Mouse (Mus musculus) layer of hippocampus, postnatal 25 days (tissue): ENCODE data around the gene Mgmt. TPM values are rescaled to one million over a fixed set of nuclear protein-coding genes. Genes with fewer than 3 reads are reported as not detected.

Source experiments
- DNase-seq, 2 experiments: peaks; one replicate each; pipeline ENCODE4 v3.0.0; 2022; ENCODE audit warnings: mixed read lengths in 2 of 2, low spot score in 1 of 2; ENCODE audit errors: extremely low spot score in 1 of 2
- total RNA-seq, 2 experiments: library from RNA; stranded (reverse); gene quantifications; 2 replicates each; pipeline ENCODE4 v1.2.3; 2021

Gene Mgmt
- total RNA-seq, 2 experiments from 2014 or later, result 0.64 to 0.68 TPM

GRCm38 (mm10) chr7:137048086-137048922 lies 153.9 kb downstream of the Mgmt start:
- no peak for DNase-seq

DNA sequence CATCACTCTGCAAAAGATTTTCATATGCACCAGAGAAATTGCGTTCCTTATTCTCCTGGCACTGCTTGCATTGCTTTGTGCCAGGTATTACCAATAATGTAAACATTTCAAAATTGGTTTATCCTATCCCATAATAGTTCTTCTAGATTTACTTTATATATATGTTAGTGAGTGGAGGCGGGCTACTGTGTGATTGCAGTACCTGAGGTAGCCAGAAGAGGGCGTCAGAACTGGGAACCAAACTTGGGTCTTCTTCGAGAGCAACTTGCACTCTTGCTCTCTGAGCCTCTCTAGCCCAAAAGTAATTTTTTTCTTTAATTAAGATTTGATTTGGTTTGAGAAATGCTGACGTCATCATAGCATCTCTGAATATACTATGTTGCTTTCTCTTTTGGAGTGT lies 159.9 kb downstream of the Mgmt start:
- DNase-seq, result no peak

DNA sequence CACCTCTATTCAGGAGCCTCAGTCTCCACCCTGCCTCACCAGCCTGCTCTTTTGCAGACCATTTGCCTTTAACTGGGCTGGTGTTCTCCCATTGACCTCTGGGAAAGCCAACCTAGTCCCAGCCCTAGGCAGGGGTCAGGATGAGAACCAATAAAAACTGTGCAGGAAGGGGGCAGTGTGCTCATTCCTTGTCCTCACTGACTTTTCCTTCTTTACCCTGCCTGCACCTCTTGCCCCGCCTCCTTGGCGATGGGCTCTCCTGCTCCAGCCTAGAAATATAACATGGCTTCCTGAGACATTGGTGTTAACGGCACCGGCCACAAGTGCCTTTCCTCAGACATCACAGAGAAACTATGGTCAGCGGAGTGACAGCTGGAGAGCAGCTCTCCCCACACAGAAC lies 161.7 kb downstream of the Mgmt start:
- DNase-seq, result no peak

DNA sequence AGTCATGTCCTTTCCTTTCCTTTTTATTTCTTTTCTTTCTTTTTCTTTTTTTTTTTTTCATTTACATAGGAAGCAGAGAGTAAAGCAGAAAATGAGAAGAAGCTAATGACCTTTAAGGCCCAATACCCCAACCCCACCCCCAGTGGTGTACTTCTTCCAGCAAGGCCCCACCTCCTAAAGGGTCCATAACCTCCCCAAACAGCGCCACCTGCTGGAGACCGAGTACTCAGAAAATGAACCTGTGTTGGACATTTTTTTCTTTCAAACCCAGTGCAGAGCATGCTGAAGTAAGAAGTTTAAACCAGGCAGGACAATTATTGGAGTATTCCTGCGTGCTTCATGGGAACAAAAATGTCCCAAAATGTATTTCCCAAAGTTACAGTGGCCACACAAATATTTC lies 166.1 kb downstream of the Mgmt start:
- DNase-seq, result peak in 1 of 2 experiments; percentile 16

GRCm38 (mm10) chr7:137061109-137061508 lies 166.7 kb downstream of the Mgmt start:
- DNase-seq, result no peak

- no peak for DNase-seq
Measured at GRCm38 (mm10) chr7:137064255-137064654, 169.8 kb downstream of the Mgmt start.

GRCm38 (mm10) chr7:137065408-137065807 lies 171.0 kb downstream of the Mgmt start:
- DNase-seq, result no peak

- DNase-seq, result no peak
Measured at GRCm38 (mm10) chr7:137066211-137066610, 171.8 kb downstream of the Mgmt start.

GRCm38 (mm10) chr7:137066997-137067396 lies 172.6 kb downstream of the Mgmt start:
- DNase-seq, result no peak

- no peak for DNase-seq
Measured at GRCm38 (mm10) chr7:137067758-137068157, 173.3 kb downstream of the Mgmt start.

DNA sequence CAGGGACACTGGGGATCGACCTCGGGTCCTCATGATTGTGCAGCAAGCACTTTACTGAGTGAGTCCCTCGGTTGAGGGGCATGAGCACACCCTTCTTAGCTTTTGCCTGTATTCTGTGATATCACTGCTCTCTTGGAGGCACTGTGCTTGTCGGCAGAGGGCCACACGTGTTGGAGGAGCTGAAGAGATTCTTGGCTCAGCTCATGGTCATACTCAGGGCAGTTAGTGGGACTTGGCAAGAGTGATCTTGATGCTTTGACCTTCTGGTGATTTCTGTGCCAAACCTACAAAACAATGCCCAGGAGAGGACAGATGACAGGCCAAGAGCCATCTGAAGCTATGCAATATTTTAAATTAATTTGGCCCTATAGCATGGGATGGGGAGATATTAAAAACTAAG lies 174.4 kb downstream of the Mgmt start:
- DNase-seq, result no peak

DNA sequence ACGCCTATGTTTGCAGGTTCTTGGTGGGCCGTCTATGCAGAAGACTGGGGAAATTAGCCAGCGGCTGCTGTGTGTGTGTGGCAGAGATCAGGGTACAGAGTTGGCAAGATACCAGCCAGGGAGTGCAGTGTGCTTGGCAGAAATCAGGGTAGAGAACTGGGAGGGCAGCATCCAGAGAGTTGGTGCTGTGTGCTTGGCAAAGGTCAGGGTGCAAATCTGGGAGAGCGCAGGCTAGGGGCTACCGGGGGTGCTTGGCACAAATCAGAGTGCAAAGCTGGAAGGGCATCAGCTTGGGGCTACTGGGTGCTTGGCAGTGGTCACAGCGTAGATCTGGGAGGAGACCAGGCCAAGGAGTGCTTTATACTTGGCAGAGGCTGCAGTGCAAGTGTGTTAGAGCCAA lies 175.4 kb downstream of the Mgmt start:
- no peak for DNase-seq

GRCm38 (mm10) chr7:137071346-137071745 lies 176.9 kb downstream of the Mgmt start:
- no peak for DNase-seq

DNA sequence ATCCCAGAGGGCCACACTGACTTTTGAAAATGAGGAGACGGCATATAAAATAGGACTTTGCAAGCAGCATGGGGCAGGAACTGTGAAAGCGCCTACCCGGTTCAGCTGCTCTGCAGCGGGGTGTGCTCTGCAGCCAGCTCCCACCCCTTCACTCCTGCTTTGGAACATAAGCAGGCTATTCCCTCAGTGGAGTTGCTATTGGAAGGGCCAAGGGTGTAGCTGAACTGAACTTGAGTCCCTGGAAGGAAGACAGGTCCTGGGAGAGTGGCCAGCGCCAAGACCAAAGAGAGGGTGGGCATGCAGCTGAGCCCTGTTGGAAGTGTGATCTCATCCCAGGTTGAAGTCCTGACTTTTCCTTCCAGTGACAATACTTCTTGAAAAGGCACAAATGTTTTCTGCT lies 179.5 kb downstream of the Mgmt start:
- DNase-seq, result no peak

- DNase-seq, result no peak
Measured at GRCm38 (mm10) chr7:137074324-137074723, 179.9 kb downstream of the Mgmt start.

GRCm38 (mm10) chr7:137075301-137075700 lies 180.9 kb downstream of the Mgmt start:
- DNase-seq, result no peak

DNA sequence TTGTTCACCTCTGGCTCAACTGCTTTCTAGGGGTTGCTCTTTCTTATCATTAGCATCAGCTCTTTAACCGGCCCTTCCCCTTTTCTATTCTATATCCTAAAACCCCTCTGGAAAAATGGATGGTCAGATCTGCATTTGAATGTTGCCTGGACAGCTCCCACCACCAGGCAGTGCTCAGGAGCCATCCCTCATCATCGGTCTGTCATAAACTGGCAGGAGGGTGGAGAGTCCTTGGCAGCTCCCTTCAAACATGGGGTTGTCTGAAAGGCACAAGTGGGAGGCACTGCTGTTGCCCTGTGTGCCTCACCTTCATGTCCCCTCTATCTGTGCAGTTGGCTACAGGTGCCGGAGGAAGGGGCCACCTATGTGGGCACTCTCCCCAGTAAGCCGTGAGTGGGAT lies 185.8 kb downstream of the Mgmt start:
- no peak for DNase-seq

DNA sequence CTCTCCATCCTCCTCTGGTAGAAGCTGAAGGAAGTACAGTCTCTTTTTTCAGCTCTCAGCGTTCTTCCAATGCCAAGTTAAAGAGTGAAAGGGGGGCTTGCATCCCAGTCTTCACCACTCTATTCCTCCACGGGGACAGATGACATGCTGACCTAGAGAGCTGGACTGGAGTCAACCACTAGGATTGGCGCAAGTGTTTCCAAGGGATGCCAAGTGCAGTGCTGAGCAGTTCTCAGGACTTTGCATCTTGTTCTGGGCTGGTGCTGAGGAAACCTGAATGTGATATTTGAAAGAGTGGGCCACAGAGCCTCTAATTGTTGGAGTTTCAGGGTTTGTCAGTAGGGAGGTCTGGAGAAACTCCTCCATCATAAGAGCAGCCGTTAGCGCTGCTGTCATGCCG lies 187.8 kb downstream of the Mgmt start:
- no peak for DNase-seq

DNA sequence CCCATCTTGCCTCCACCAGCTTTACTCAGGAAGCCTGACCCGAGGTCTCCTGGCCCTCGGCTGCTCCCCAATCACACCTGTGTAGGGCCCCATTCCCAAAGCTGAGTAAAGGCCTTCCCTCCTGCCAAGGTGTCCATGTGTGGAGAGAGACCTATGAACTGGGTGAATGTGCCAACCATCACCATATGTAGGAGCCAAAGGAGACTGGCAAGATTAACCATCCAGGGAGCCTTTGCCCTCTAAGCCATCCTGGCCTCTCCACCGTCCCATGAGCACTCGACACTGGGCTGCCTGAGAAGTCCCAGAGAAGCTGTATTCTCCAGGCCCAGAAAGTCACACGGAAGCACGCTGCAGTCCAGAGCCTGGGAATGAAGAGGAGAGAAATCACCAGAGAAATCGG lies 190.2 kb downstream of the Mgmt start:
- no peak for DNase-seq

DNA sequence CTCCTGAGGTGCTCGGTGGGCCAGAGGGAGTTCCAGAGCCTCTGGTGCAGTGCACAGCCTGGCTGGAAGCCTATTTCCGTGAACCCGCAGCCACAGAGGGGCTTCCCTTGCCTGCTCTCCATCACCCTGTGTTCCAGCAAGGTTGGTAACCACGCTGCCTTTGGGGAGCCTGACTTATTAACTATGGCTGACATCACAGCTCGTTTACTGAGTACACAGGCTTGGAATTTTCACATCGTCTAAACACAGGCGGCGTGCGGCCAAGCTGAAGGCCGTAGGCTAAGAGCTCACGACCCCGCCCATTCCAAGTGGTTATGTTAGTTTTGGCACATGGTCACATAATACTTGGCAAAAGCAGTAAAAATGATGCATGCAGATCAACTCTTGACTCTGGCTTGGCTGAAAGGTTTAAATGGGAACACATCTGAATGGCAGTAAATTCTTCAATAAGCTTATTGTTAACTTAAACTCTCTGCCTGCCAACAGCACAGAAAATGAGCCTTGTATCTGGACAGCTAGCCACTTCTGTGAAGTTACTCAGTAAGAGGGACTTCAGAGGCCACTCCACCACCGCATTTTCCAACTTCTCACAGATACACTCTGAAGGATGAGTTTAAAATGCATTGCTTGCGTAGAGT lies 191.7 kb downstream of the Mgmt start:
- DNase-seq, result no peak

- no peak for DNase-seq
Measured at GRCm38 (mm10) chr7:137087136-137087535, 192.7 kb downstream of the Mgmt start.

DNA sequence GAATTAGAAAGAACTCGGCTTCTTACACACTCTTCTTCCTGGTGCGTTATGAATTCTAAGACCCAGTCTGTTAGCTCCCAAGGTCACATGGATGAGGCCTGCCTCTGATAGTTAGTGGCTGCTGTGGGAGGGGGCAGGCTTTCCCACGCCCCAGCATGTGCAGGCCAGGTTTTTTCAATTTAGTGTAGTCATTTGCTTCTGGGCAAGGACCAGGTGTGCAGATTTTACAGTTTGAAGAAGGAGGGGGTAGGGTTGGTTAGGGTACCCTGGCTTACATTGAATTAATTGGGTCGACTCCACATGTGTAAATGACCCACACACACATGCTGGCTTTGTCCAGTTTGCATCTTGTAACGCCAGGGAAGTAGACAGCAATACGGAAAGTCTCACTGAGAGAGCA lies 193.7 kb downstream of the Mgmt start:
- DNase-seq, result no peak
